Mouse (Mus musculus) hindbrain, embryonic 11.5 days (tissue): ENCODE results near the gene Ndufs3. TPM values are rescaled to one million over a fixed set of nuclear protein-coding genes. Genes with fewer than 3 reads are reported as not detected.

Experiments used
- polyA plus RNA-seq: library from polyadenylated mRNA; unstranded; fragments of >200 nt; fragmentation: Nextera tagmentation; extraction: Ambion mirVana; gene quantifications from 2 replicates; pipeline ENCODE4 v1.2.1, GENCODE M21; 2014

Ndufs3 gene
- polyA plus RNA-seq, 1 experiment from 2014 or later, result 217 TPM

Other genes with a start within 250 kb of the Ndufs3 start
- 55.2 and 55.4 TPM in 2 replicates for gene Nup160, start 227.6 kb downstream of the Ndufs3 start, polyA plus RNA-seq
- 109 and 110 TPM in 2 replicates for gene Fnbp4, start 159.5 kb downstream of the Ndufs3 start, polyA plus RNA-seq
- 1.3 and 1.8 TPM in 2 replicates for gene Agbl2, start 122.1 kb downstream of the Ndufs3 start, polyA plus RNA-seq
- 284 TPM in 2 replicates for gene Mtch2, start 57.7 kb downstream of the Ndufs3 start, polyA plus RNA-seq
- gene C1qtnf4, start 19.0 kb downstream of the Ndufs3 start, polyA plus RNA-seq, result 15.1 and 21.2 TPM in 2 replicates
- gene Kbtbd4, start 87 bp downstream of the Ndufs3 start, polyA plus RNA-seq, result 46.0 and 49.3 TPM in 2 replicates
- 78.8 and 90.2 TPM in 2 replicates for gene Celf1, start 35.6 kb upstream of the Ndufs3 start, polyA plus RNA-seq
- 0.60 and 1.4 TPM in 2 replicates for gene Rapsn, start 130.8 kb upstream of the Ndufs3 start, polyA plus RNA-seq
- gene Psmc3, start 149.2 kb upstream of the Ndufs3 start, polyA plus RNA-seq, result 376 and 394 TPM in 2 replicates
- 16.4 and 17.9 TPM in 2 replicates for gene Slc39a13, start 165.6 kb upstream of the Ndufs3 start, polyA plus RNA-seq
- gene Spi1, start 177.6 kb upstream of the Ndufs3 start, polyA plus RNA-seq, result 2.6 and 3.0 TPM in 2 replicates
- not detected in 2 replicates for gene Mybpc3, start 213.3 kb upstream of the Ndufs3 start, polyA plus RNA-seq